Mouse (Mus musculus) hindbrain, postnatal 0 days (tissue): ENCODE measurements around the gene Nos1ap. TPM values are rescaled to one million over a fixed set of nuclear protein-coding genes. Genes with fewer than 3 reads are reported as not detected.

ENCODE experiments used
- ATAC-seq: fragments of 200-750 bp; cut with Nextera tagmentation; 2 replicates; pipeline ENCODE4 v1.8.0; 2017; ENCODE audit warnings: mild to moderate bottlenecking, moderate TSS enrichment, moderate library complexity
- DNase-seq: peaks from one replicate; pipeline ENCODE4 v3.0.0-alpha.2; 2015; ENCODE audit warnings: low spot score
- H3K27ac ChIP-seq: fragments of 300-500 bp; sonication (generic); 2 replicates; pipeline ENCODE4 v1.5.1; 2014; ENCODE audit warnings: mild to moderate bottlenecking
- H3K27me3 ChIP-seq: fragments of 300-500 bp; sonication (generic); 2 replicates; pipeline ENCODE4 v1.6.1; 2014; ENCODE audit warnings: low read length, mixed read lengths; ENCODE audit not compliant: insufficient read depth
- H3K36me3 ChIP-seq: fragments of 300-500 bp; sonication (generic); 2 replicates; pipeline ENCODE4 v1.6.1; 2014; ENCODE audit warnings: low read length, mixed read lengths; ENCODE audit not compliant: insufficient read depth
- H3K4me1 ChIP-seq: fragments of 300-500 bp; sonication (generic); 2 replicates; pipeline ENCODE4 v1.6.1; 2014; ENCODE audit warnings: antibody characterized with exemption, low read length, mixed read lengths; ENCODE audit not compliant: insufficient read depth
- H3K4me2 ChIP-seq: fragments of 300-500 bp; sonication (generic); 2 replicates; pipeline ENCODE4 v1.6.1; 2014; ENCODE audit warnings: low read depth, mild to moderate bottlenecking, low read length, moderate library complexity, mixed read lengths
- H3K4me3 ChIP-seq: fragments of 300-500 bp; sonication (generic); 2 replicates; pipeline ENCODE4 v1.5.1; 2014; ENCODE audit warnings: low read length
- H3K9ac ChIP-seq: fragments of 300-500 bp; sonication (generic); replicated peaks from 2 replicates; pipeline ENCODE4 v1.6.1; 2014; ENCODE audit warnings: mild to moderate bottlenecking, low read length, moderate library complexity, mixed read lengths
- H3K9me3 ChIP-seq: fragments of 300-500 bp; sonication (generic); 2 replicates; pipeline ENCODE4 v1.6.1; 2016; ENCODE audit warnings: low read length, mixed read lengths
- CTCF ChIP-seq: IDR thresholded peaks from 2 replicates; pipeline ENCODE4 v1.5.1; 2016; ENCODE audit warnings: antibody characterized with exemption, control low read depth, low read depth
- WGBS: fragments of 180-500 bp; shearing (Covaris S2); extraction: QIAGEN DNeasy Blood & Tissue Kit; methylation state at CpG from one replicate; pipeline ENCODE4 v1.1.7; 2014; 5-methylcytosine and 5-hydroxymethylcytosine counted together
- polyA plus RNA-seq: library from polyadenylated mRNA; unstranded; fragments of >200 nt; fragmentation: Nextera tagmentation; extraction: Ambion mirVana; gene quantifications from 2 replicates; pipeline ENCODE4 v1.2.1, GENCODE M21; 2015
- total RNA-seq: library from RNA; depleted of rRNA; stranded (reverse); fragments of >200 nt; gene quantifications from 2 replicates; pipeline ENCODE4 v1.2.3, GENCODE M21; 2014

The Nos1ap gene
- total and polyA plus RNA-seq, 2 experiments from 2014 or later, result 10.1 to 12.4 TPM

DNA sequence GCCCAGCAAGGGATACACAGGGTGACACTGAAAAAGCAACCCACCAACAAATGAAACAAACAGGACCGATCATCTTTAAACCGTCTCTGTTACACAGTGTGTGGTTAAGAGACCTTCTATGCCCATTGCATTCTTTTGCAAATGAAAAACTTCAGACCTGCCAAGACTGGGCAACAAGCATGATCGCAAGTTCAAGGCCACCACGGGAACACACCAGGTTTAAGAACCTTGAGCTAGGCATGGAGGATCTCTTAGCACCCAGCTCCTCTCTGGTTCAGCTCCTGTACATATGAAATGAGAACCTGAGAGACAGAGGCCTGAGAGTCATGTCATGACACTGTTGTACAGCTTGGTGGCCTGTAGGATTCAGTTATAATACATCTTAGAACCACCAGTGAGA is 190.8 kb downstream of the Nos1ap start:
- ATAC-seq (no peak), DNase-seq (no peak)
- H3K4me3 ChIP-seq, result no peak overlapping the region
- 94% methylated on average over 4 of the region's 4 CpGs for WGBS
- TF ChIP-seq CTCF, result no peak
- no peak overlapping the region for H3K9ac ChIP-seq
- H3K4me2 ChIP-seq, result no peak overlapping the region
- H3K4me1 ChIP-seq, result peaks cover 11% of the 10 kb centered on the region
- H3K27ac ChIP-seq, result no peak overlapping the region
- H3K9me3 ChIP-seq, result no peaks in the 10 kb centered on the region
- H3K27me3 ChIP-seq, result no peaks in the 10 kb centered on the region
- H3K36me3 ChIP-seq, result no peaks in the 10 kb centered on the region

DNA sequence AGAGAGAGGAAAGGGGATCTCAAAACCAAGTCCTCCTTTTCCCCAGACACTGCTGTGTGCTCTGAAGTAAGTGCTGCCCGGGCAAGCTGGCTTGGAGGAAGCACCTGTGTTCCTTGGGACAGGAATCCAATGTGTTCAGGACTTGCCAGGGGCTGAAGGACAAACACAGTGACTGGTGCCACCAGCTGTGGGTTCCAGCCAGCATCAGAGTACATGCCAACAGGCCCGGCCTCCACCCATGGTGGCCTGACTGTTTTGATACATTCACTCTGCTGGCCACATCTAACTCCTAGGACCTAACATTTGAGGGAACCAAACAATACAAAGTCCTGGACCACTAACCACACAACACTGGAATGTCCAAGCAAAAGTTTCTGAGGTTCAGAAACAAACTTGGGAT is 194.6 kb downstream of the Nos1ap start:
- no peaks in the 10 kb centered on the region for H3K9me3 ChIP-seq
- peaks cover 6% of the 10 kb centered on the region; the same call in 1 of the 2 replicates for H3K4me1 ChIP-seq
- DNase-seq, result no peak
- no peak for TF ChIP-seq CTCF
- no peaks in the 10 kb centered on the region for H3K36me3 ChIP-seq
- H3K4me2 ChIP-seq, result no peak overlapping the region
- no peaks in the 10 kb centered on the region for H3K27me3 ChIP-seq
- no peak overlapping the region for H3K9ac ChIP-seq
- WGBS, result 81% methylated on average over 2 of the region's 2 CpGs
- ATAC-seq, result no peak
- no peak overlapping the region for H3K4me3 ChIP-seq
- no peak overlapping the region for H3K27ac ChIP-seq

DNA sequence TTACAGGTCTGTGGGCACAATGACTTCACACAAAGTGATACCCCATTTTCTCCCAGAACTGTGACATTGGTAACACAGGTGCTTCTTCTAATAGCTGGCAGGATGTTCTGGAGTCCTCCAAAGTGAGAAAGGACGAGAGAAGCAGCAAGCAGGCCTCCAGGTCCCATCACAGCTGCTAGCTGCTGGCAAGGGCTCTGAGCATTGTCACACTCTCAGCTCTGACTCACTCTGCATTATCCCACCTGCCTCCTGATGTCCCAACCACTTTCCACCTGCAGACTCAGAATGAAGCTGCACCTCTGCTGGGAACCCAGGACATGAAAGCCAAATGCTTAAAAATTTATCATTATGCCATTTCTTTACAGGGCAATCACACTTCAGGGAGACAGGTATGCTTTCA is 195.0 kb downstream of the Nos1ap start:
- ATAC-seq (no peak), DNase-seq (no peak)
- H3K4me3 ChIP-seq, result no peak overlapping the region
- no peak overlapping the region for H3K9ac ChIP-seq
- H3K4me2 ChIP-seq, result no peak overlapping the region
- no peak overlapping the region for H3K27ac ChIP-seq
- TF ChIP-seq CTCF, result no peak
- H3K9me3 ChIP-seq, result no peaks in the 10 kb centered on the region
- H3K4me1 ChIP-seq, result peaks cover 6% of the 10 kb centered on the region; the same call in 1 of the 2 replicates
- no peaks in the 10 kb centered on the region for H3K36me3 ChIP-seq
- 50% methylated on average over 1 of the region's 1 CpGs for WGBS
- no peaks in the 10 kb centered on the region for H3K27me3 ChIP-seq

DNA sequence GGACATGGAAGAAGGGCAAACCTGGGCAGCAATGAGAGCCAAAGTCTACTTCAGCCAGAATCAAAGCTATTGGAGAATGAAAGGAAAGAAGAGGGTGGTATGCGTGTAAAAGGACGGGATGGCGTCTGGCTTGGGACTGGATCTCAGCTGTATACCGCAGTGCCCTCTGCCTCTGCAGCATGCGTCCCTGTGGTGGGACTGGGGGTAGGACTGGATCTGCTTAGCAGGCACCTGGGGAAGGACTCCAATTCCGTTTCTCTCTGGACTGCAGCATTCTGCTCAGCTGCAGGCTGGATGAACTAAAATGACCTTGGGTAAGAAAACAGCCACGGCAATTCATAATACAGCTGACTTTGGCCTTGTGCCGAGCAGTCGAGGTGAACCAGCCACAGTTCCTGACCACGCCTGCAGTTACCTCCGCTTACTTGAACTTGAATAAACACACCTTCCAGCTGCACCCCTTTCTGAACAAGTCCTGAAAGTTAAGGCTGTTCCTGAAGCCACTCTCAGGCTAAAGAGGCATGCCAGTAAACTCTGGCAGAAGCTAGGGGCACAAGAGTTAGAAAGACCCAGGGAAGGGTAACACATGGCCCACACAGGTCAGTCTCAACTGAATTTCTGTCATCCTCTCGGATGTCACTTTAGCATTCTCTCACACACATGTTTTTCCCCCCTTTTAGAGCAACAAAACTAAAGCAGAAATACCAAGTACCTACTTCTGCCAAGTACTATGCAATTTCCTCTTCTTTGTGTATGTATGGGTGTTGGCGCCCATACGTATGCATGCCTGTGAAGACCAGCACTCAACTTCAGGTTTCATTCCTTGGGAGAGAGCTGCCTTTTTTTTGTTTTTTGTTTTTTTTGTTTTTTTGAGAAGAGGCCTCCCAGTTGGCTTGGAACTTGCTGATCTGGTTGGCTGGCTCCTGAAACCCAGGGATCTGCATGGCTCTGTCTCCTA is 196.6 kb downstream of the Nos1ap start:
- WGBS, result 84% methylated on average over 14 of the region's 14 CpGs
- no peak overlapping the region for H3K4me3 ChIP-seq
- no peaks in the 10 kb centered on the region for H3K27me3 ChIP-seq
- no peak overlapping the region for H3K9ac ChIP-seq
- H3K36me3 ChIP-seq, result no peaks in the 10 kb centered on the region
- no peak for DNase-seq
- TF ChIP-seq CTCF, result no peak
- H3K4me1 ChIP-seq, result peaks cover 6% of the 10 kb centered on the region; the same call in 1 of the 2 replicates
- no peak overlapping the region for H3K27ac ChIP-seq
- no peaks in the 10 kb centered on the region for H3K9me3 ChIP-seq
- ATAC-seq, result no peak
- no peak overlapping the region for H3K4me2 ChIP-seq

DNA sequence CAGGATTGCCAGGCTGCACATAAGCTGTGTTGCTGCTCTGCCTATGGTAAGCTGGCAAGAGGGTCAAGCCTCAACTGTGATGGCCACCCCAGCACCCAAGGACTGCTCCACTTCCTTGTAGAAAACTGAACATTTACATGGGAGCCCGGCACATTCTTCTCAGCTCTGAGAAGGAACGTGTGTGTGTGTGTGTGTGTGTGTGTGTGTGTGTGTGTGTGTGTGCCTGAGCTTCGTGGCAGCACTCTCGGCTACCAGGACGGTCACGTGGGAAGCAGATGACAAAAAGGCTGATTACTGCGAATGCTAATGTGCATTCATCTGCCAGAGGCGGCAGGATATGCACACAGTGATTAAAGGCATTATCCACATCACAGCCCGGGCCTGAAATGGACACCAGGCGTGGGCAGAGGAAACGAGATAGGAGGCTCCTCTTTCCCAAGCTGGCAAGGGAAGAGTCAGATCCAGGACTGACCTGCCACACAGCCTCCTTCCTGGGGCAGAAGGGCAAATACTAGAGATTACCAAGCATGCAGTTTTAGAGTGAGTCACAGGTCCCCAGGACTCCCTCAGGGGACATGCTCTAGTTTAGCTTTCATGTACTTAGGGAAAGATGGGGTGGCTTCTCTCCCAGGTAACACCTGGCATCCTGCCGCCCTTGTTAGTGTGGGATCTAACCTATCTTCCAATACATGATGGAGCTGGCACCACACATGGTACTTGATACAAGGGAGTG is 202.3 kb downstream of the Nos1ap start:
- Histone ChIP-seq H3K27ac (peak overlapping the region; percentile 41; the same call in 1 of the 2 replicates), H3K9ac (no peak overlapping the region), H3K36me3 (no peaks in the 10 kb centered on the region), H3K4me2 (no peak overlapping the region), H3K4me3 (no peak overlapping the region), H3K9me3 (no peaks in the 10 kb centered on the region), H3K4me1 (0 out of 2 replicates have a peak, but pooled peaks cover 5% of the 10 kb centered on the region), H3K27me3 (no peaks in the 10 kb centered on the region)
- peak; percentile 85 for ATAC-seq
- DNase-seq, result peak; percentile 80
- 19% methylated on average over 12 of the region's 12 CpGs for WGBS
- TF ChIP-seq CTCF, result peak; percentile 52

DNA sequence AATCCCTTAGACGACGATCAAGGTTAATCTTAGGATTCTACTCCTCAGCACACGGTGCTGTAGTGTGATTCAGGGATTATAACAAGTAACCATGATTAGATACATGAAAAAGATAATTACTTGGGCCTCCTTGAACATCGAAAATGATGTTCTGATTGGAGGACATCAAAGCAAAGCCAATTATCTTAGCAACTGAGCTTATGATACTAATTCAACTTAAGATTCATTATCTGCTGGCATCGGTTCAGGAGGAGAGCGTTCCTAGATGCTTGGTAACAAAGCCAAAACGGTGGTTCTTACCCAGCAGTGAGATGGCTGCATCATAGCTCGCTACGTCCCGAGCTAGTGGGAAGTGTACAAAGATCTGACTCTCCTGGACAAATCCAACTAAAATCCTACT is 204.2 kb downstream of the Nos1ap start:
- H3K27me3 ChIP-seq, result no peaks in the 10 kb centered on the region
- ATAC-seq, result no peak
- no peaks in the 10 kb centered on the region for H3K9me3 ChIP-seq
- H3K4me2 ChIP-seq, result no peak overlapping the region
- DNase-seq, result no peak
- 0 out of 2 replicates have a peak, but pooled peaks cover 5% of the 10 kb centered on the region for H3K4me1 ChIP-seq
- H3K9ac ChIP-seq, result no peak overlapping the region
- H3K36me3 ChIP-seq, result no peaks in the 10 kb centered on the region
- no peak overlapping the region for H3K4me3 ChIP-seq
- 68% methylated on average over 10 of the region's 10 CpGs for WGBS
- TF ChIP-seq CTCF, result no peak
- no peak overlapping the region for H3K27ac ChIP-seq
